Mouse (Mus musculus): ENCODE results near the gene Ly6g5c.
"Not testable (repeated sequence)": the region's sequence is repeated elsewhere in the genome, so short reads cannot be mapped to it uniquely, and the experiment has no call there.

Ly6g5c gene

DNA sequence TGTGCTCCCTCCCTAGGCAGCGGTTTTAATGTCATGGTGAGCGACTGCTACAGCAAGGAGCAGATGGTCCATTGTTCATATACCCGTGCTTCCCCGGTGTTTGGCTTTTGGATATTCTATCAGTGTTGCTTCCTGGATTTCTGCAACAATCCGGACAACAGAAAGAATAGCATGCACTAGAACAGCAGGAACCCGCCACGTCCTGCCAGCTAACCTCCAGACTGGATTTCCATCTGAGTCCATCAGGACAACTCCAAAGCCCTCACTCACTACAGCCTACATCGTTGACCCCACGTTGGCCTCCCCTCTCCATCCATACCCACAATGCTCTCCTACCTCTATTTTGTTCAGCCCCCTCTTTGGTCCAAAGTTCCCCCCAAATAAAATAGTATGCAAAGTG is 3.7 kb downstream of the Ly6g5c start:
- DNase-seq (ENCODE audit: low spot score), result no peak

DNA sequence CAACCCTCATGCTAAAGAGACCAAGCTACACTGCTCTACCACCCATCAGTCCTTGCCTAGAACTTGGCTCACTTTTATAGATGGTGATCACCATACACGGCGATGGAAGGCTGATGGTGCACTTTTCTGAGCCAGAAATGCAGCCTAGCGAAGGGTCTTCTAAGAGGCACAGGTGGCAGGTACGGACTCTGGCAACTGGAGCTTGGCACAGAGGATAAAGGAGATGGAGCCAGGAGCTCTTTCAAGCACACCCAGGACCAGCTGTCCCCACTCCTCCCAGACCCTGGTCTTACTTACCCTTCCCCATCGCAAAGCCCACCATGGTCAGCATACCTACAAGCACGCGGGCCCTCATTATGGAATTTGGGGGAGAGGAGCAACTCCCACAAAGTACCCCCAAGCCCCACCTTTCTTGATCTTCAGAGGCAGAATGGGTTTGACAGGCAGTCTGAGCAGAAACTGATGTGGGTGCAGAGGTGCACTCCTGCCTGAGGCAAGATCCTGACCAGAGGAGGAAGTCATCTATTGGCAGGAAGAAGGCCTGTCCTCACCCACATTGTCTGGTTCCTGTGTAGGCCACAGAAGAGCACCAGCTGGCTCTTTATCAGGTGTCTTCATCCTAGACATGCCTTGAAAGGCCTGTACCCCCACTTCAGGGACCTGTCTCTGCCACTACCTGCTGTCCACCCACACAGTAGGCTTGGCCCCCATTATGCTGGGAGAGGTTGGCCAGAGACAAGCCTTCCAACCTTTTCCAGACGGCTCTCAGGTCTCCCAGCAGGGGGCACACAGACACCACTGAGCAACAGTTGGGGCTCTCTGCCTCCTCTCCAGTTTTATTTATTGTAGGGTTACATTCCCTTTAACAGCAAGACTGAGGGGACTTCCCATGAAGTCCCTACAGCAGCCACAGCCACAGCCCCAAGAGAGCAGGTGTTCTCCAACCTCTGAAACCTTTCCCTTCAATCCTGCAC is 7.3 kb downstream of the Ly6g5c start, which contains the start of gene Ly6g5b:
Gene Ly6g5b (minus strand): TSS at position 383 of the 974 bp plus-strand sequence.
- DNase-seq (ENCODE audit: low spot score), result peak; percentile 23

DNA sequence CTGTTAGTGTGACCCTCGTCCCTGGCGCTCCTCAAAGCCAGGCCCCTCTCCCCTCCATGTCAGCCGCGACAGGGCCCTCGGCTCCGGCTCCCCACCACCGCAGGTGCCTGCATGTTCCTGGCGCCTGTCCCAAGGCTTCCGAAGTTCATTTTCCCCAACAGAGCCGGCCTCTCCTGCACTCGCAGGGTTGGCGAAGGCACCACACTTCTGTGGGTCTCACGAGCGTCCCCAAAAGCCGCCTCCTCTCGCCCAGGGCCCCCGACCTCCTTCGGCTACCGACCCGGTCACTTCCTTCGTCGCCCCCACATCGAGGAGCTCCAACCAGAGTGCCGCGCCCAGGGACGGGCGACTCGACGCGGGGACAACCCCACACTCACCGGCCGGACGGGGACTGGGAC is 12.7 kb downstream of the Ly6g5c start:
- no peak for DNase-seq (ENCODE audit: low spot score)

DNA sequence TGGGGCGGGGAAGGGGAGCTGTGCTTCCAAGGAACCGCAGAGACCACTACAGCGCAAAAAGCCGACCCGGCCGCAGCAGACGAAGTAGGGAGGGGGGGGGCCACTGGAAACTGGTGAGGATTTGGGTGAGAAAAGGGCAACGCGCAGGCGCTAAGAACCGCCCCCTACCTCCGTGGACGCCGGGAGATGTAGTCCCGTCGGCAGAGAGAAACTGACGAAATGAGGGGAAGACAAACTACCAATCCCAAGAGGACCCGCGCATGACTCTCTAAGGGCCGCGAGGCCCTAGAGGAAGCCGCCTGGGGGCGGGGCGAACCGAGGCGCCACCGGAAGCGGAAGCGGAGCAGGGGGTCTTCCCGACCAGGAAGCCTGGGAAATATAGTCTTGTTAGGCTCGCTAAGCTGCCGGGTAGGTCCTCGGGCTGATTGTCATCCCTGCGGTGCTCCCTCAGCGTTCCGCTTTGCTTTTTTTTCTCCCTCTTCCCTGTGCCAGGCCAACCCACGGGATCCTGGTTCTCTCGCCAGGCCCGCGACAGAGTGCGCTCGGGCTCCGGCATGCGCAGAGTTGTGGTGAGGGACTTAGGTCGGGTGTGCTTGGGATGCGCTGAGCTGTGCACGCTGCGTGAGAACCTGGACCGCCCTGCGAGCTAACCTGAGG is 13.2 kb downstream of the Ly6g5c start, which contains the start of gene Gpank1:
Gene Gpank1 (plus strand): TSS at position 313 of the 657 bp plus-strand sequence.
- peak; percentile 97 for DNase-seq (ENCODE audit: low spot score)

DNA sequence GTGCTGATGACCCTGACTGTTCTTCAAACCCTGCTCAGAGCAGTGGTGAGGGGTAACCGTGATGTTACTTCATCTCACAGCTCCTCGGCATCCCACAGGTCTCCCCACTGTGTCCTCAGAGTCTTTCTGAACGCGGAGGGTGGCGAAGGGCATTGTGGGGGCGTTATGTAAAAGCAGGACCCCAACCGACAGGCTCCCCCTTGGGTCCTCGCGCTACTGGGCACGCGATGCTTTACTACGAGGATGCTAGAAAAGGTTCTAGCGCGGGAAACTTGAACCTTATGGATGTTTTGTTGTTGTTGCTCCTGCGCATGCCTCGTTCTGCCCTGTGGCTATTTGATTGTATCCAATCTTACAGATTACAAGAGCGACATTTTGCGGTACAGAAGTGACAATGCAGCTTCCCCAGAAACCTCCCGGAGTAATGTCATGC is 13.8 kb downstream of the Ly6g5c start, which contains the start of gene Csnk2b:
Gene Csnk2b (minus strand): TSS at position 183 of the 433 bp plus-strand sequence.
- peak; percentile 72 for DNase-seq (ENCODE audit: low spot score)

DNA sequence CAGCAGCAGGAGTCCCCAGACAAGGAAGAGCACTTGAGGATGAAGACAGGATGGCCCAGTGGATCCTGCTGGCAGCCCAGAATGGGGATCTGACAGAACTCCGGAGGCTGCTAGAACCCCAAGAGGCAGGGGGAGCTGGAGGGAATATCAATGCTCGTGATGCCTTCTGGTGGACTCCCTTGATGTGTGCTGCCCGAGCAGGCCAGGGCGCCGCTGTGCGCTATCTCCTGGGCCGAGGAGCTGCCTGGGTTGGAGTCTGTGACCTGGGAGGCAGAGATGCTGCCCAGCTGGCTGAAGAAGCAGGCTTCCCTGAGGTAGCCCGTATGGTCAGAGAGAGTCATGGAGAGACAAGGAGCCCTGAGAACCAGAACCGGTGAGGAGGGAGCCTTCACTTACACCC is 15.2 kb downstream of the Ly6g5c start:
- DNase-seq (ENCODE audit: low spot score), result not testable (repeated sequence)

DNA sequence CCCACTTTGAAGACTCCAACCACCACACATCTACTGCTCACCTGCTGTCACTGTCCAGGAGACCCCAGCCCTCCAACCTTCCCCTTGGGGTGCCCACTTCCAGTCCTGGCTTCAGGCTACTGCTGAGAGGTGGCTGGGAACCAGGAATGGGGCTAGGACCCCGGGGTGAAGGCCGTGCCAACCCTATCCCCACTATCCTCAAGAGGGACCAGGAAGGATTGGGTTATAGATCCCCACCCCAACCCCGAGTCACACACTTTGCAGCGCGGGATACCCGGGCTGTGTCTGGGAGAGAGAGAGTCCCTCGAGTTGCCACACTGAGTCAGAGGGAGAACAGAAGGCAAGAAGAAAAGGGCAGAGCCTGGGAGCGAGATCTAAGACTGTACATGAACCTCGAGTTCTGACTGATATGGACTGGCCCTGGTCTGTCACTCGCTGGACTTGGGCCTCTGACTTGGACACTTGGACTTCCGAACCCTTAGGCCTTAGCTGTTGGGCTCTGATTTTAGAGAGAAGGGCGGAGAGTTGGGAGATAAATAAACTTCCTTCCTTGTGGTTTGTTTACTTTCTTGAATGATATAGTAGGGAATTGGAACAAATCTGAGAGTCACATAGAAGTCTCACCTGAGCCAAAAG is 16.3 kb downstream of the Ly6g5c start:
- DNase-seq (ENCODE audit: low spot score), result not testable (repeated sequence)

DNA sequence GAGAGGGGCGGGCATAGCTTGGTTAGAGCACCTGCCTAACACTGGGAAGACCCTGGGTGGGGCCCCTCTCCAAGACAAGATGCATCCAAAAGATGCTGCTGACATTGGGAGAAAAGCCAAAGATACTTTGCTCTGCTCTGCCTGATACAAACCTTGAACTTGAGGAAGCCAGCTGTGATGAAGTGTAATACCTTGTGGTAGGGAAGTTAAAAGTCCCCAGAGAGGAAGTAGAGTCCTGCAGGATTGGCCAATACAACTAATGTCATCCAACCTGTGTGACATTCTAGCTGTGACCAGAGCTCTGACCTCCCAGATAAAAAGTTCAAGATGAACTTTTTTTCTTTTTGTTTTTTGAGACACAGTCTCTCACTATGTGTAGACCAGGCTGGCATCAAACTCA is 17.0 kb downstream of the Ly6g5c start:
- no peak for DNase-seq (ENCODE audit: low spot score)

DNA sequence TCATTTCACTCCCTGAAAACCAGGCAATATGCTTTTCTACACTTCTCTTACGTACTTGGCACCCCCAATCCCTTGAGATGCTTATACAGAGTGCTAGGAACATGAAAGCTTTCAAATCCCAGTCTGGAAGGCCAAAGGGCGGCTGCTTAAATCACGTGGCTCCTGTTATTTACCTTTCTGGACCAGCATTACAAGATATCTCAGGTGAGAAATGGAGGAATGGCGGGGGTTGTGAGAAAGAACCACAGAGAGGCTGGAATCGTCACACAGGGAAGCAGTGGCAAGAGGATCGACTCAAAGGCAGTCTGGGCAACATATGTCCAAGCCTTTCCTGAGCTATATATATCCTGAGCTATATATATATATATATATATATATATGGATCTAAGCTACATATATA is 17.5 kb downstream of the Ly6g5c start:
- DNase-seq (ENCODE audit: low spot score), result no peak

DNA sequence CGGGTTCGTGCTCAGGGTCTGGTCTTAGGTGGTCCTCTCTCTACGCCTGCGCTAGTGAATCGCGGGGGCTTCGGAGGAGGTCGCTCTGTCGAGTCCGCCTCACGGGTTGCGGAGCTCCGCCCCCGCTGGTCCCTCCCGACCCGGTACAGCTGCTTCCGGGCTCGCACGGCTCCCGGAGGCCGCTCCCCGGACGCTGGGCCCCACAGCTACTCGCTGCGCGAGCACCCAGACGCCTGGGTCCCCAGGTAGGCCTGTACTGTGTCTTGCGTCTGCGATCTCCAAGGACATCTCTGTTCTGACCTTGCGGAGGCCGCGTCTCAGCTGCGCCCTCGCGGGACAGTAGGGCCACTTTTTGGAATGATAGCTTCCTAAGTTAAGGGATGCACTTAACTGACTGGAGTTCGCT is 18.1 kb downstream of the Ly6g5c start, which contains the start of gene D17H6S53E:
Gene D17H6S53E (plus strand): TSS at position 168 of the 406 bp plus-strand sequence.
- peak; percentile 81 for DNase-seq (ENCODE audit: low spot score)

DNA sequence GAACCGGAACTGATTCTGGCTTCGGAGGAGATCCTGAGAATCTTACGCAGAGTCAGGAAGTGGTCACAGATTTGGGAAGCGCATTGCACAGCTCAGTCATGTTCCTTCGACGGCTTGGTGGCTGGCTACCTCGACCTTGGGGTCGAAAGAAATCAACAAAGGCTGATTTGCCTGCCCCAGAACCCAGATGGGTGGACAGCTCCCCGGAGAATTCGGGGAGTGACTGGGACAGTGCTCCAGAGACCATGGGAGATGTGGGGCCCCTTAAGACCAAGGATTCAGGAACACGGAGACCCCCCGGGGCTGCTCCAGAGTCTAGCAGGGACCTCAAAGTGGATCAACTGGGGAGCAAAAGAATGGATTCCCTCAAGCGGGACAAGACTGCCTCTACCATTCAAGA is 18.9 kb downstream of the Ly6g5c start:
- DNase-seq (ENCODE audit: low spot score), result no peak

DNA sequence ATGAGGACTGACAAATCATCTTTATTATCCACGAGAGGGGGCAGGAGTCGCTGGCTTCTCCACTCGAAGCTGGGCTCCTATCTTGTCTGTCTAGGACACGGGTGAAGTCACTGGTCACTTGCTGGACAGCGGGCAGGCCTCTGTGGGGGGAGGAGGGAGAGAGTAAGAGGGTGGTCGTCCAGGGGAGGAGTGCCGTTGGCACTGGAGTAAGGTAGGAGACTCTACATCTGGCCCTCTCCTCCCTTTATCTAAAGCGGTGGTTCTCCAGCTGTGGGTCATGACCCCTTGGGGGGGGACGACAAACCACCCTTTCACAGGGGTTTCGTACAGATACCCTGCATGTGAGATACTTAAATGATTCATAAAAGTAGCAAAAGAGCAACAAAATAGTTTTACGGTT is 20.9 kb downstream of the Ly6g5c start:
- no peak for DNase-seq (ENCODE audit: low spot score)

DNA sequence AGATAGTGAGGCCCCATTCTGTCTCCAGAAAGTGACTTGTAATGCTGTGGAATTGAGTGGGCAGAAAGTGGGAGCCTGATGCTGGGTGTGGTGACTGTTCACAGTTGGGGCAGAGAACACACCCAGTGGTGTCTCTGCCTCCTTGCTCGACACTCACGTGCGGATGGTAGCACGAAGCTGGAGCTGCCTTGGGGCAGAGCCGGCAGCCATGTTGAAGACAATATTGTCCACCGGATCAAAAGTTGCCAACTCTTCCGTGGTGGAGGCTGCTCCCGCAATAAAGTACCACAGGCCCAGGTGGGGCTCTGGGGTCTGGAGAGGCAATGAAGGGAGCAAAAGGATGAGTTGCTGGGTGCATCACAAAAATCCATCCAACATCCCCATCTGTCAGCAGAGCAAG is 23.0 kb downstream of the Ly6g5c start:
- no peak for DNase-seq (ENCODE audit: low spot score)

DNA sequence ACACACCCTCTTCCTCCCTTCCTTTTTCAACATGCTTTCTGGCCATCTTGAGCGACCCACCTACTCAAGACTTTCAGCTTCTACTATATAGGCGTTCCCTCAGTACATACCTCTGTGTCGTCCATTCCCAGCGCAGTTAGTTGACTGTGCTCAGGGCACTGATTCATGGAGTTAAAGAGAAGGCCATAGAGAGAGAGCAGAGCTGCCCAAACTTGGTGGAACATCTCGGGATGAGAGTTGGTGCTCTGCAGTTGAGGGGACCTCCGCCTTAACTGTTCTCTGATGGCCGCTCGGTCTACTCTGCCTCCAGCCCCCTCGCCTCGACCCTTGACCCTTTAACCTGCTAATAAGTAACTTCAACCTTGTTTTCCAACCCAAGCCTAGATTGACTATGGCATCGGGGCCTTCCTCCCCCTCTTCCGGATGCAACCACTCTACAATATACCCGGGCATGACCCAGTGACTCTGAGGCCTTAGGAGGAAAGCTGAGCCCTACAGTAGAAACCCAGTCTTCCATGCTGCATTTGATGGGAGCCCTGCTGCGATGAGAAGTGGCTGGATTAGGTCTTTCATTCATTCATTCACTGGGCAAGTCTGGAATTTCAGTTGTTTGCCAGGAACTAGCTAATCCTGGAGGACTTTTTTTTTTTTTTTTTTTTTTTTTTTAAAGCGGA is 23.6 kb downstream of the Ly6g5c start, which contains the start of gene Apom:
Gene Apom (minus strand): TSS at position 551 of the 674 bp plus-strand sequence.
- DNase-seq (ENCODE audit: low spot score), result no peak

DNA sequence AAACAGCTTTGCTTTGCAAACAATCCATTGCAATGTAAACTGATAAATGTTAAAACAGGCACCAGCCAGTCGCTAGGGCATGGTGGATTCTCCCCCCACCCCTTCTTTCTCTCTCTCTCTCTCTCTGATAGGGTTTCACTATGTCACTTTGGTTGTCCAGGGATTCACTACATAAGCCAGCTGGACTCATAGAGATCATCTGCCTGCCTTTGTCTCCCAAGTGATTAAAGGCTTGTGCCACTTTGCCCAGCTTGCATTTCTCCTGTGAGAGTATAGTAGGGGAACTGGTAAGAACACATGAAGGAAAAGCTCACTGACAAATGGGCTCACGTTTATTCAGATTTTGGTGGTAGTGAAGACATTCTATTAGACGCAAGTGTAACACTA is 24.1 kb downstream of the Ly6g5c start:
- DNase-seq (ENCODE audit: low spot score), result no peak

DNA sequence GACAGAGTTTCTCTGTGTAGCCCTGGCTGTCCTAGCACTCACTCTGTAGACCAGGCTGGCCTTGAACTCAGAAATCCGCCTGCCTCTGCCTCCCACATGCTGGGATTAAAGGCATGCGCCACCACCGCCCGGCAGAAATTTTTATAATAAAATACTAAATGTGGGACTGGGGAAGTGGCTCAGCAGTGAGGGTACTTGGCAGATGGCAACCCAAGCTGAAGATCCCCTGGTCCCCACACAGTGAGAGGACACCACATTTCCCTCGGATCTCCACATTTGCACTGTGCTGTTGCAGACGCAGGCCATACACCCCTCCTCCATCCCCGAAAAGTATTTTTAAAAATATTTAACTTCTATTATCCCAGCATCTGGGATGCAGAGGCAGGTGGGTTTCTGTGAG is 25.4 kb downstream of the Ly6g5c start:
- no peak for DNase-seq (ENCODE audit: low spot score)

DNA sequence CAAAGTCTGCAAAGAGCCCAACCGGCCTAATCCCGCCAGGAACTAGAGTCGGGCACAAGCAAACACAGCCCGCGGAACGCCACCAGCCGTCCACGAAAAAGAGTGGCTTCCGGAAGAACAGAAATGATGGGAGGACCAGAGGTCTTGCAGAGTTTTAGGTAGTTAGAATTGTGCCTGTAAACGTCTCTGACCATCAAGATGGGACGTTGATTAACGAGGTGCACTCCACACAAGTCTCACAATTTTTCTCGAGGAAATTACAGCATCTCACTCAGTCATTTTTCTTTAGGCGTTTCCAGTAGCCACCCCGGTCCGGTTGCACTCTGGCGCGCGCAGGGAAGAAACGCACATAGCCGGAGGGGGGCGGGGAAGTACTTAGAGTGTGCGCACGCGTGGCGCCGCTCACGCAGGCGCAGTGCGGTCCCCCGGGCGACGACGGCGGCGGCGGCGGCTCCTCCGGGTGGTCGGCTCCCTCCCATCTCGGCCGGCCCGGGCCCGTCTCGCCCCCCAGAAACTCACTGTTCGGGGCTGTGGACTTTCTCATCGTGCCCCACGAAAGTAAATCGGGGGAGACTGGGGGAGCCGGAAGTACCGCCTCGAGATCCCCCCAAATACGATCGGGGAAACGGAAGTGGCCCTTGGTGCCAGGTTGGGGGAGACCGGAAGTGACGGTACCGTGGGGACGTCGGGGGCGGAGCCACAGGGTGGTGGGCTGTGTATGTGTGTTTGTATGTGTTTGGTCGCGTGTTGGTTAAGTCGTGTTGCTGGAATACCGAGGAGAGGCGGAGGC is 26.9 kb downstream of the Ly6g5c start, which contains the start of gene Bag6:
Gene Bag6 (plus strand): TSS at position 378 of the 790 bp plus-strand sequence.
- DNase-seq (ENCODE audit: low spot score), result peak; percentile 94

DNA sequence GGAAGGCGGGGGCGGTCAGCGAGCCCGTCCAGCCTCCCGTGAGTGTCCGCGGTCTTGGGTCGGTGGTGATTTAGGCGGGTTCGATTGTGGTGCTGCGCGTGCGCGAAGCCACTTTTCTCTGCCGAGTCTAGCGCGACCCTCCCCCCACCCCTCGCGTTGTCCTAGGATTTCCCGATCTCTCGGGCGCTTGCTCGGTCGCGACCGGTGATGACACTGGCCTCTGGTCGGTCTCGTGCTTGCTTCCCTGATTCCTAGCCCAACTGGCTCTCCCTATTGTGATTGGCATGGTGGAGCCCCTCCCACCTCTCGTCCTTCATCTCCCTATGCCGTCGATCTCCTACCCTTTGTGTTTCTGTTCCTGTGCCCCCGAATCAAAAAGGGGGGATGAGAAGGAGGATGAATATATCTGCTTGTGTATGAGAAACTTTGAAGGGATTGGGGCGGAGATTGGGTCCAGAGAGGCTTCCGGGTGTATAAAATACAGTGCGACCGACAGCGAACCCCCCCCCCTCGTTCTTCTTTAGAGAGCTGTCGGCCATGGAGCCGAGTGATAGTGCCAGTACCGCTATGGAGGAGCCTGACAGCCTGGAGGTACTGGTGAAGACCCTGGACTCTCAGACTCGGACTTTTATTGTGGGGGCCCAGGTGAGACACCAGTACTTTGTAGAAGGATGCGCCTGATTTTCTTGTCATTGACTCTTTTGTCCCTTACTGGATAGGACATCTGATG is 27.7 kb downstream of the Ly6g5c start:
- DNase-seq (ENCODE audit: low spot score), result no peak

DNA sequence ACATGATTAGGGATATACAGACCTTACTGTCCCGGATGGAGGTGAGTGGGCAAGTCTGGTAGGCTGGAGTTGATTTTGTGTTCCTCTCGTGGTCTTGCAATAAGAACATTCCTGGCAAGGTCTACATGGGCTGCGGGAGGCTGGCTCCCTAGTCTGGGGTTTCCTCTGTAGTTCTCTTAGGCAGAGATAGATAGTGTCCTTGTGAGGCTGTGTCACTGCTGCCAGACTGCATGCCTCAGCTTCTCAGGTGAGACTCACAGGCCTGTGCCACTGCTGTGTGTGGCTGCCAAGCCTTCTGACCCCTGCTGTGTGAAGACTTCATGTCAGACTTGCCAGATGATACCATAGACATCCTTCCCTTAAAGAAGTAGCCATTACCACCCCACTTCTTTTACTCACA is 31.2 kb downstream of the Ly6g5c start:
- no peak for DNase-seq (ENCODE audit: low spot score)

DNA sequence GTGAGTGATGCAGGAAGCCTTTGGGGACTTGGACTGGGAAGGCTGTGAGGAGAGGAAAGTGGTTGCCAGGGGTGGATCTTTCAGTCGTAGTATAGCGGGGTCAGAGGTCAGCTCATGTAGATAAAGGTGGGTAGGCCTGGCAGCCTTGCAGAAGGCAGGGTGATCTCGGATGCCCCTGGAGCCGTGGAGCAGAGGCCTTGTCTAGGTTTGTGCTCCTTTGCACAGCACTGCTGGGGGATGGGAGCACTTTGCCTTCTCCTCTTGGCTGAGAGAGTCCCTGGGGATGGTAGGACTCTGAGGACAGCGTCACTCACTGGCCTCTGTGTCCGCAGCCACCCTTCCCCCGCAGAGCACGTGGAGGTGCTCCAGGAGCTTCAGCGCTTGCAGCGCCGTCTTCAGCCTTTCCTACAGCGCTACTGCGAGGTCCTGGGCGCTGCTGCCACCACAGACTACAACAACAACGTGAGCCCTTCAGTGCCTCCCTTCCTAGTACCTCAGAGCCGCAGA is 32.5 kb downstream of the Ly6g5c start:
- no peak for DNase-seq (ENCODE audit: low spot score)
